Mouse (Mus musculus) hindbrain, embryonic 13.5 days (tissue): Measurements from ENCODE around the gene Evl. TPM values are rescaled to one million over a fixed set of nuclear protein-coding genes. Genes with fewer than 3 reads are reported as not detected.
"Not testable (repeated sequence)": the region's sequence is repeated elsewhere in the genome, so short reads cannot be mapped to it uniquely, and the experiment has no call there.

Experiments
- ATAC-seq: fragments of 200-750 bp; cut with Nextera tagmentation; 2 replicates; pipeline ENCODE4 v1.8.0; 2017; ENCODE audit warnings: moderate TSS enrichment; ENCODE audit not compliant: low FRiP score
- H3K27ac ChIP-seq: fragments of 300-500 bp; sonication (generic); 2 replicates; pipeline ENCODE4 v1.5.1; 2015; ENCODE audit warnings: inconsistent platforms, mild to moderate bottlenecking, moderate library complexity
- H3K27me3 ChIP-seq: fragments of 300-500 bp; sonication (generic); 2 replicates; pipeline ENCODE4 v1.6.1; 2015; ENCODE audit warnings: mild to moderate bottlenecking, inconsistent platforms
- H3K36me3 ChIP-seq: fragments of 300-500 bp; sonication (generic); 2 replicates; pipeline ENCODE4 v1.6.1; 2015; ENCODE audit warnings: mild to moderate bottlenecking, inconsistent platforms
- H3K4me1 ChIP-seq: fragments of 300-500 bp; sonication (generic); replicated peaks from 2 replicates; pipeline ENCODE4 v1.6.1; 2015; ENCODE audit warnings: inconsistent platforms
- H3K4me2 ChIP-seq: fragments of 300-500 bp; sonication (generic); 2 replicates; pipeline ENCODE4 v1.6.1; 2015; ENCODE audit warnings: inconsistent platforms, mild to moderate bottlenecking, moderate library complexity
- H3K4me3 ChIP-seq: fragments of 300-500 bp; sonication (generic); 2 replicates; pipeline ENCODE4 v1.5.1; 2015; ENCODE audit warnings: mild to moderate bottlenecking, inconsistent platforms
- H3K9ac ChIP-seq: fragments of 300-500 bp; sonication (generic); 2 replicates; pipeline ENCODE4 v1.6.1; 2015; ENCODE audit warnings: mild to moderate bottlenecking, inconsistent platforms
- H3K9me3 ChIP-seq: fragments of 300-500 bp; sonication (generic); 2 replicates; pipeline ENCODE4 v1.6.1; 2016; ENCODE audit warnings: inconsistent platforms
- WGBS: fragments of 180-500 bp; shearing (Covaris S2); methylation state at CpG from one replicate; pipeline ENCODE4 v1.1.7; 2015; 5-methylcytosine and 5-hydroxymethylcytosine counted together
- polyA plus RNA-seq: library from polyadenylated mRNA; unstranded; fragments of >200 nt; fragmentation: Nextera tagmentation; extraction: Ambion mirVana; gene quantifications from 2 replicates; pipeline ENCODE4 v1.2.1, GENCODE M21; 2015

Evl gene
- polyA plus RNA-seq, 1 experiment from 2014 or later = 206 TPM

DNA sequence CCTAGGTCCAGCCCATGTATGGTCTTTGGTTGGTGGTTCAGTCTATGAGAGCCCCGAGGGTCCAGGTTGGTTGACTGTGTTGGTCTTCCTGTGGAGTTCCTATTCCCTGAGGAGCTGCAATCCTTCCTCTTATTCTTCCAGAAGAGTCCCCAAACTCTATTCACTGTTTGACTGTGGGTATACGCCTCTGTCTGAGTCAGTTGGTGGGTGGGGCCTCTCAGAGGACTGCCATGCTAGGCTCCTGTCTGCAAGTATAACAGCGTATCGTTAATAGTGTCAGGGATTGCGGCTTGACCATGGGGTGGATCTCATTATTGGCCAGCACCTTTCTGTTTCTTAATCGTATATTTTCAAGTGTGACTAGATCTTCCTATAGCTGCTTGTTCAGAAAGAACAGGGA lies 154.9 kb downstream of the Evl start:
- H3K9me3 ChIP-seq = no peaks in the 10 kb centered on the region
- peaks cover 7% of the 10 kb centered on the region; the same call in 1 of the 2 replicates for H3K27me3 ChIP-seq
- H3K9ac ChIP-seq = no peak overlapping the region
- H3K4me1 ChIP-seq = no peaks in the 10 kb centered on the region
- no peak overlapping the region for H3K4me2 ChIP-seq
- WGBS = 86% methylated on average over 6 of the region's 6 CpGs
- no peaks in the 10 kb centered on the region for H3K36me3 ChIP-seq
- no peak for ATAC-seq
- no peak overlapping the region for H3K4me3 ChIP-seq
- no peak overlapping the region for H3K27ac ChIP-seq

DNA sequence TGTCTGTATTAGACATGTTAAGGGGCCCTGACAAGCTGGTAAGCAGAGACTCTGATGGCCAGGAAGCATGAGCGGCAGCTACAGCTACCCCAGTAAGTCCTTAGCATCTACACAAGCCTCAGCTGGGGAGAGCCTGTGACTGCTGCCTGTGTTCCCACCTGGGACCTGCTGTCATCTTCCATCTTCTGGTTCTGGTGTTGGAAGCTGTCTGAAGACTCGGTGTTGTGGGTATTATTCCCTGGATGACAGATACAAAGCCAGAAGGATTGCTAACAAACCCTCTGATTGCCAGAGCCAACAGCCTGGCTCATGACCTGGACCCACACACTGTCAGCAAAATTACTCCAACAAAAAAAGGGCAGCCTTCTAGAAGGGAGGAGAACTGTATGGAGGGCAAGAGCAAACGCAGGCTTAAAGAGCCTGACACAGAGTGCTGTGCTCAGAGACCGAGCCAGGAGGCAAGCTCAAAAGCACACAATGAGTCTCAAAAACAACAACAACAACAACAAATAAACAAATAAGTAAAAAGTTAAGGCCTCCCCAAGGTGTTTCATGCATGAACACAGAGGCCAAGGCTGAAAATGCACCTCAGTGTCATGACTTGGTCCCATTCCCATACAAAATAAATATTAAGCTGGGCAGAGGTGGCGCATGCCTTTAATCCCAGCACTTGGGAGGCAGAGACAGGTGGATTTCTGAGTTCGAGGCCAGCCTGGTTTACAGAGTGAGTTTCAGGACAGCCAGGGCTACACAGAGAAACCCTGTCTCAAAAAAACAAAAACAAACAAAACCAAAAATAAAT lies 155.6 kb downstream of the Evl start:
- no peaks in the 10 kb centered on the region for H3K36me3 ChIP-seq
- 83% methylated on average over 6 of the region's 6 CpGs for WGBS
- no peak overlapping the region for H3K4me2 ChIP-seq
- no peak overlapping the region for H3K9ac ChIP-seq
- H3K27me3 ChIP-seq = no peaks in the 10 kb centered on the region
- H3K9me3 ChIP-seq = no peaks in the 10 kb centered on the region
- H3K4me1 ChIP-seq = no peaks in the 10 kb centered on the region
- H3K27ac ChIP-seq = no peak overlapping the region
- ATAC-seq = no peak
- no peak overlapping the region for H3K4me3 ChIP-seq

DNA sequence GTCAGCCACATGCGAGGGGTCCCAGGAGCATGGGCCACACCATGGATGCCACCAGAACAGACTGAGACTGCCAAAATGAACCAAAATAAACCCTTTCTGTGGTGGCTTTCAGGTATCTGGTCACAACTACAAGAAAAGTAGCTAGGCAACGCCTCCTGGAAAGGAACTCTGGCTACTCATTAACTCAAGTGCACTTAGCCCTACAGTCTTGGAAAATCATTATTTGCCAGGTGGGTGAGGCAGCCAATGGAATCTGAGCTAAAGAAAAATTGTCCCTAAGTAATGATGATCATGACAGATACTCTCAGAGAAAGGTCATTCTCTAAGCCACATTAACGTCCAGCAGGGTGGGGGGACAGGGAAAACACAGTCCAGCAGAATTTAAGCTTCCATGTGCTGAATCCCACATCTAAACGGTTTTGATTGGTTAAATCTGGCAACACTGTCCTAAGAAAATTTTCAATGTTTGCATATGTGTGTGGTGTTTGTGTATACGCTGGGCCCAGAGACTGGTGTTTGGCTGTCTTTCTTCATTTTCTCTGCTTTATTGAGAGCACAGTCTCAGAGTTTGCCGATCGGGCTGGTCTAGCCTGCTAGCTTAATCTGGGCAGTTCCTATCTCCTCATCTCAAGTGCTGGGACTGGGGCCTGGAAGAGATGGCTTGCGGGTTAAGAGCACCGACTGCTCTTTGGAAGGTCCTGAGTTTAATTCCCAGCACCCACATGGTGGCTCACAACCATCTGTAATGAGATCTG lies 156.5 kb downstream of the Evl start:
- H3K9me3 ChIP-seq = no peaks in the 10 kb centered on the region
- no peak for ATAC-seq
- H3K27me3 ChIP-seq = no peaks in the 10 kb centered on the region
- WGBS = 84% methylated on average over 9 of the region's 9 CpGs
- no peaks in the 10 kb centered on the region for H3K4me1 ChIP-seq
- H3K9ac ChIP-seq = no peak overlapping the region
- H3K4me3 ChIP-seq = no peak overlapping the region
- H3K36me3 ChIP-seq = no peaks in the 10 kb centered on the region
- no peak overlapping the region for H3K4me2 ChIP-seq
- no peak overlapping the region for H3K27ac ChIP-seq

DNA sequence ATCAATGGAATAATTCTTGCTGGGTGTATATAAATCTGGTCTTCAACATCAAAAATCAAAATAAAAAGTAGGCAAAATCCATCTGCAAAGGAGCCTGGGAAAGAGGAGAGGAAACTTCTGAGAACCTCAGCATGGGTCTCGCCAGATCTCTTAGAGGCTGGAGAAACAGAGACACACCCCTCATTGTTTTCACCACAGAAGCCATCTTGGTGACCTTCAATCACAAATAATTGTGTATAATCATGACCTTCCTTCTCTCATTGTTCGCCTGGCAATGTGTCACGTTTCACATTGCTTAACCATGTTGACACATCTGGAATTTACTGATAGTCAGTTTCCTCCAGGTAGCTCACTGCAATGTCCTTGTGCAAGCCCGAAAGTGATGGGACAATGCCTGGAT lies 158.0 kb downstream of the Evl start:
- Histone ChIP-seq H3K27ac (no peak overlapping the region), H3K27me3 (no peaks in the 10 kb centered on the region), H3K36me3 (no peaks in the 10 kb centered on the region), H3K9ac (no peak overlapping the region), H3K4me2 (no peak overlapping the region), H3K4me1 (no peaks in the 10 kb centered on the region), H3K9me3 (no peaks in the 10 kb centered on the region), H3K4me3 (no peak overlapping the region)
- WGBS = 82% methylated on average over 4 of the region's 4 CpGs
- ATAC-seq = no peak

DNA sequence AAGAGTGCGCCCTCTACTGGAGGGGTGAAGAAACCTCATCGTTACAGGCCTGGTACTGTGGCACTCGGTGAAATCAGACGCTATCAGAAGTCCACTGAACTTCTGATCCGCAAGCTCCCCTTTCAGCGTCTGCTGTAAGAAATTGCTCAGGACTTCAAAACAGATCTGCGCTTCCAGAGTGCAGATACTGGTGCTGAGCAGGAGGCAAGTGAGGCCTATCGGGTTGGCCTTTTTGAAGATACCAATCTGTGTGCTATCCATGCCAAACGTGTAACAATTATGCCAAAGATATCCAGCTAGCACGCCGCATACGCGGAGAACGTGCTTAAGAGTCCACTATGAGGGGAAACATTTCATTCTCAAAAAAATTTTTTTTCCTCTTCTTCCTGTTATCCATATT lies 159.5 kb downstream of the Evl start:
- H3K4me1 ChIP-seq, H3K36me3 ChIP-seq, H3K9ac ChIP-seq, H3K9me3 ChIP-seq, H3K27ac ChIP-seq, H3K4me2 ChIP-seq, H3K4me3 ChIP-seq, H3K27me3 ChIP-seq, ATAC-seq: not testable (repeated sequence)
- WGBS = 96% methylated on average over 14 of the region's 14 CpGs

DNA sequence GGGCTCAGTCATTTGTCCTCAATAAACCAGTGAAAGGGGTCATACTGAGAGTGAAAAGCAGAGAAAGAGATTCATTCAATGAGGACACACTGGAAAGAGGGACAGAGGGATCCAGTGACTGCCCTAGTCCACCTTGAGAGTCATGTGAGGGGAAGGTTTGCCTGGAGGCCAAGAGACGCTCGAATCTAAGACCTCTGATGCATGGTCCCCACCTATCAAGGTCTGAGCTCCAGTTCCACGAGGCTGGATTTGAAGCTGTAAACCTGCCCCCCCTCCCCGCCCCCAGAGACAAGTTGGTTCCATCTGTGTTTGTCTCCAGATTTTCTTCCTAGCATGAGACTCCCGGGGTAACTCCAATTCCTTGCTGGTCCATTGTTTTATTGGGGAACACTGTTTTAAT lies 161.3 kb downstream of the Evl start:
- H3K36me3 ChIP-seq = no peaks in the 10 kb centered on the region
- H3K4me2 ChIP-seq = no peak overlapping the region
- WGBS = 85% methylated on average over 5 of the region's 5 CpGs
- H3K9ac ChIP-seq = no peak overlapping the region
- H3K27ac ChIP-seq = no peak overlapping the region
- H3K4me3 ChIP-seq = no peak overlapping the region
- no peaks in the 10 kb centered on the region for H3K27me3 ChIP-seq
- H3K9me3 ChIP-seq = no peaks in the 10 kb centered on the region
- H3K4me1 ChIP-seq = no peaks in the 10 kb centered on the region
- no peak for ATAC-seq

DNA sequence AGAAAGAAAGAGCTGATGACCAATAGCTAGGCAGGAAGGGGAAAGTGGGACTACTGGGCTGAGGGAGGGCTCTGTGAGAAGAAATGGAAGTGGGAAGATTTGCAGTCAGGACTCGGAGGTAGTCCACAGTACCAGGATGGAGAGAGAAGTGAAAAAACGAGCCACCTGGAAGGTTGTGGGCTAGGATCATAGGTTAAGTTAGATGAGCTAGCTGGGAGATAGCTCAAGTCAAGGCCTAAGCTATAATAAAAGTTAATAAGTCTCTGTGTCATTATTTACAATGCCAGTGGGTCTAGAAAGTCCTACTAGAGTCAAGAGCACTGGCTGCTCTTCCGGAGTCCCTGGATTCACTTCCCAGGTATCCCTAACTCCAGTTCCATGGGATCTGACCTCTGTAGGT lies 164.0 kb downstream of the Evl start:
- H3K36me3 ChIP-seq = no peaks in the 10 kb centered on the region
- no peaks in the 10 kb centered on the region for H3K9me3 ChIP-seq
- ATAC-seq = no peak
- H3K27ac ChIP-seq = no peak overlapping the region
- no peaks in the 10 kb centered on the region for H3K27me3 ChIP-seq
- WGBS = 86% methylated on average over 3 of the region's 3 CpGs
- H3K4me1 ChIP-seq = no peaks in the 10 kb centered on the region
- no peak overlapping the region for H3K4me2 ChIP-seq
- no peak overlapping the region for H3K9ac ChIP-seq
- H3K4me3 ChIP-seq = no peak overlapping the region

DNA sequence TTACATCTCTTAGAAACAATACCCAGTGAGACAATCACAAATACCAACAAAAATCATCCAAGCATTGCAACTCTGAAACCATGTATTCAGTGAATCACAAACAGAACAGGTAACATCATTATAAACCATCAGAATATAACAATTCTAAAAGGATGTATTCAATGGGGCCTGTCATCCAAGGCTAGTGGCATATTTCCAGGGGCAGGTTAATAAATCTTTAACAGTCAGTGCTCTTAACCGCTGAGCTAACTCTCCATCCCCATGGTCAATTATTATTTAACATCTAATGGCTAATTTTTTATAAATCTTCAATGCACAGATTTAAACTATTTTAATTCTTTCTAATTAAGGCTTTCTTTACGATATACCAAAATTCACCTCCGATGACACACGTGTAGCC lies 167.9 kb downstream of the Evl start:
- Histone ChIP-seq H3K27me3 (no peaks in the 10 kb centered on the region), H3K4me3 (no peak overlapping the region), H3K36me3 (no peaks in the 10 kb centered on the region), H3K27ac (no peak overlapping the region), H3K4me2 (no peak overlapping the region), H3K9ac (no peak overlapping the region), H3K4me1 (no peaks in the 10 kb centered on the region), H3K9me3 (no peaks in the 10 kb centered on the region)
- no peak for ATAC-seq
- 93% methylated on average over 4 of the region's 4 CpGs for WGBS

DNA sequence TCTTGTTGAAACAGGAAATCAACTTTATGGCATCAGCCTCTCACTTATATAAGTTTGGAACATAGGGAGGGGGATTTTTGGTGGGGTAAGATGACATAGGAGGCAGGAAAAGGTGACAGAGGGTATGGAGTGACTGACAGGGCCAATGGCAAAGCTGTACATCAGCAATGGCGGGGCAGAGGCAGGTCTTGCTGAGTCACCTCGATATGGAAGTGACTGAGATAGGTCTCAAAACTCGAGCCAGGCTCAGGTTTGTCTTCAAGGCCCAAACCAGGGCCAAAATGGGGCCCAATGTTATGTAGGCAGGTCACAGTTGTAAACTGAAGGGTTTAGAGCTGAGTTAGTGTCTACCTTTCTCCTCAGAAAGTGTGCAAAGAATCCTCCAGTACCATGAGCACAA lies 169.3 kb downstream of the Evl start:
- no peak overlapping the region for H3K9ac ChIP-seq
- H3K27me3 ChIP-seq = no peaks in the 10 kb centered on the region
- H3K4me1 ChIP-seq = no peaks in the 10 kb centered on the region
- H3K36me3 ChIP-seq = no peaks in the 10 kb centered on the region
- ATAC-seq = no peak
- no peak overlapping the region for H3K27ac ChIP-seq
- no peaks in the 10 kb centered on the region for H3K9me3 ChIP-seq
- no peak overlapping the region for H3K4me2 ChIP-seq
- no peak overlapping the region for H3K4me3 ChIP-seq
- WGBS = 91% methylated on average over 3 of the region's 3 CpGs

DNA sequence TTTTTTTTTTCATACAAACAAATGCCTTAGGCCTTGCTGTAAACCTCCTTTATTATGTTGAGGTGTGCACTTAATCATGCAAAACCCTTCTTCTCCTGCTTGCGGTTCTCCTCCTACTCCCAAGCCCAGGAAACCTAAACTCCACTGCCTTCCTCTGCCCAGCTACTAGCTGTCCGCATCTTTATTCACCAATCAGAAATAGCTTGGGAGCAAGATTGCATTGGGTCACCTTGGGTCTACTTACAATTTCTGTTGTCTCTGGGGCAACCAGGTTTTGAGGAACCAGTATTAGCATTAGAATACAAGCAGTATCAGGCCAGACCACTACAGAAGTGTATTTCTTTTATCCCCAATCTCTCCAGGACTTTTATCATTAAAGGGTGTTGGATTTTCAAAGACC lies 179.9 kb downstream of the Evl start:
- no peak overlapping the region for H3K27ac ChIP-seq
- H3K4me1 ChIP-seq = no peaks in the 10 kb centered on the region
- H3K9ac ChIP-seq = no peak overlapping the region
- 96% methylated on average over 2 of the region's 2 CpGs for WGBS
- H3K27me3 ChIP-seq = no peaks in the 10 kb centered on the region
- H3K4me2 ChIP-seq = no peak overlapping the region
- H3K36me3 ChIP-seq = no peaks in the 10 kb centered on the region
- no peaks in the 10 kb centered on the region for H3K9me3 ChIP-seq
- H3K4me3 ChIP-seq = no peak overlapping the region
- no peak for ATAC-seq

DNA sequence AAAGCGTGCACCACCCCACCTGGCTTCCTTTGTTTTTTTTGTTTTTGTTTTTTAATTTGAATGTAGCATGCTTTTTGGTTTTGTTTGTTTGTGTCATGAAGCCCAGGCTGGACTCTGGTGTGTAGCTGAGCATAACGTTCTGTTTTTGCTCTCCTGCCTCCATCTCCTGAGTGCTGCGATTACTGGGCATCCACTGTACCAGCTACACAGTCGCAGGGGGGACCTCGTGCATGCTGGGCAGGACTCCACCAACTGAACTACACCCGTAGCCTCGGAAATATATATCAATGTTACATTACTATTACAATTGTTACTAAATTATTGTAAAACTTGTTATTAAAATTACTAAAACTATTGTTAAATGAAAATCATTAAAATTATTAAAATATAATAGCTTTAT lies 183.3 kb downstream of the Evl start:
- Histone ChIP-seq H3K27ac (no peak overlapping the region), H3K4me3 (no peak overlapping the region), H3K4me2 (no peak overlapping the region), H3K27me3 (no peaks in the 10 kb centered on the region), H3K9ac (no peak overlapping the region), H3K9me3 (no peaks in the 10 kb centered on the region), H3K36me3 (no peaks in the 10 kb centered on the region), H3K4me1 (no peaks in the 10 kb centered on the region)
- no peak for ATAC-seq
- 92% methylated on average over 7 of the region's 7 CpGs for WGBS
